Mouse (Mus musculus) C2C12 (cell line): ENCODE measurements around the gene Speg. TPM values are rescaled to one million over a fixed set of nuclear protein-coding genes. Genes with fewer than 3 reads are reported as not detected.
A peak's percentile ranks its signal among the peaks of the same experiment; 100 is the strongest.

ENCODE experiments used
- H3K27me3 ChIP-seq: one replicate; pipeline ENCODE4 v1.6.1; 2011; ENCODE audit not compliant: control insufficient read depth, insufficient read depth, insufficient read length
- H3K36me3 ChIP-seq: one replicate; pipeline ENCODE4 v1.6.1; 2011; ENCODE audit not compliant: control insufficient read depth, insufficient read depth
- H3K4me3 ChIP-seq: one replicate; pipeline ENCODE4 v1.5.1; 2011; ENCODE audit warnings: mild to moderate bottlenecking, control low read depth; ENCODE audit not compliant: poor library complexity, insufficient read depth, severe bottlenecking
- H3K79me2 ChIP-seq: one replicate; pipeline ENCODE4 v1.6.1; 2011; ENCODE audit not compliant: control insufficient read depth, insufficient read depth
- H3K79me3 ChIP-seq: one replicate; pipeline ENCODE4 v1.6.1; 2011; ENCODE audit warnings: low read depth, control low read depth
- H3ac ChIP-seq: one replicate; pipeline ENCODE3; 2011; ENCODE audit warnings: low read depth; ENCODE audit not compliant: control insufficient read depth, insufficient read length
- CEBPB ChIP-seq: IDR thresholded peaks from one replicate; pipeline ENCODE4 v1.6.1; 2011; ENCODE audit warnings: low read depth, mild to moderate bottlenecking, control low read depth, moderate library complexity
- CTCF ChIP-seq: IDR thresholded peaks from one replicate; pipeline ENCODE4 v1.5.1; 2011; ENCODE audit not compliant: control insufficient read depth, insufficient read depth, insufficient read length
- FOSL1 ChIP-seq: IDR thresholded peaks from one replicate; pipeline ENCODE4 v1.8.0; 2011; ENCODE audit warnings: mild to moderate bottlenecking, low read length; ENCODE audit not compliant: poor library complexity, insufficient read depth, severe bottlenecking
- MAX ChIP-seq: IDR thresholded peaks from one replicate; pipeline ENCODE4 v1.6.1; 2011; ENCODE audit warnings: mild to moderate bottlenecking, control low read depth
- MYOD1 ChIP-seq: IDR thresholded peaks from one replicate; pipeline ENCODE4 v1.6.1; 2011; ENCODE audit warnings: low read depth; ENCODE audit not compliant: control insufficient read depth, insufficient read length
- MYOG ChIP-seq: IDR thresholded peaks from one replicate; pipeline ENCODE4 v1.6.1; 2011; ENCODE audit not compliant: control insufficient read depth, insufficient read length; ENCODE audit errors: extremely low read depth
- USF1 ChIP-seq: IDR thresholded peaks from one replicate; pipeline ENCODE4 v1.6.1; 2011; ENCODE audit warnings: low read depth, mild to moderate bottlenecking, control low read depth, moderate library complexity
- polyA plus RNA-seq: library from polyadenylated mRNA; unstranded; fragments of >200 nt; fragmentation: generic; extraction: Trizol; gene quantifications from one replicate; pipeline ENCODE4 v1.2.1, GENCODE M21; 2012; ENCODE audit warnings: missing spikeins

Speg gene
- polyA plus RNA-seq, 1 experiment: 29.4 TPM

GRCm38 (mm10) chr1:75455948-75456347 is 80.9 kb downstream of the Speg start:
- Histone ChIP-seq H3K79me3 (no peaks in the 10 kb centered on the region), H3K79me2 (no peaks in the 10 kb centered on the region), H3K27me3 (peaks cover 5% of the 10 kb centered on the region), H3ac (no peak overlapping the region), H3K36me3 (no peaks in the 10 kb centered on the region), H3K4me3 (no peak overlapping the region)
- TF ChIP-seq CEBPB (no peak), MYOD1 (no peak), FOSL1 (no peak)

GRCm38 (mm10) chr1:75456746-75457564 is 81.9 kb downstream of the Speg start:
- H3ac ChIP-seq: no peak overlapping the region
- no peaks in the 10 kb centered on the region for H3K79me3 ChIP-seq
- H3K27me3 ChIP-seq: peaks cover 5% of the 10 kb centered on the region
- H3K36me3 ChIP-seq: no peaks in the 10 kb centered on the region
- no peaks in the 10 kb centered on the region for H3K79me2 ChIP-seq
- H3K4me3 ChIP-seq: no peak overlapping the region
- TF ChIP-seq USF1 (no peak), MYOD1 (no peak), CEBPB (no peak), MAX (no peak), FOSL1 (no peak), MYOG (no peak), CTCF (no peak)

GRCm38 (mm10) chr1:75457710-75458024 is 82.6 kb downstream of the Speg start:
- H3K79me2 ChIP-seq: no peaks in the 10 kb centered on the region
- H3K79me3 ChIP-seq: no peaks in the 10 kb centered on the region
- H3K27me3 ChIP-seq: no peaks in the 10 kb centered on the region
- TF ChIP-seq CTCF (no peak), MAX (no peak), MYOG (no peak), FOSL1 (no peak), MYOD1 (no peak), CEBPB (no peak), USF1 (no peak)
- no peaks in the 10 kb centered on the region for H3K36me3 ChIP-seq
- H3ac ChIP-seq: no peak overlapping the region
- no peak overlapping the region for H3K4me3 ChIP-seq

- Histone ChIP-seq H3K27me3 (no peaks in the 10 kb centered on the region), H3K79me2 (no peaks in the 10 kb centered on the region), H3K79me3 (no peaks in the 10 kb centered on the region), H3K4me3 (no peak overlapping the region), H3ac (peak overlapping the region; percentile 12), H3K36me3 (no peaks in the 10 kb centered on the region)
- TF ChIP-seq USF1 (peak; percentile 20), CTCF (no peak), FOSL1 (no peak)
Measured at GRCm38 (mm10) chr1:75458025-75458788, 83.1 kb downstream of the Speg start.

- Histone ChIP-seq H3K79me2 (no peaks in the 10 kb centered on the region), H3K27me3 (no peaks in the 10 kb centered on the region), H3K36me3 (no peaks in the 10 kb centered on the region), H3K79me3 (no peaks in the 10 kb centered on the region), H3ac (peak overlapping the region; percentile 12), H3K4me3 (no peak overlapping the region)
- TF ChIP-seq CEBPB (no peak), MAX (no peak), CTCF (no peak), USF1 (no peak), FOSL1 (no peak), MYOG (no peak), MYOD1 (no peak)
Measured at GRCm38 (mm10) chr1:75458789-75459684, 83.9 kb downstream of the Speg start.
